Mouse (Mus musculus): ENCODE results near the gene Ptpn23.

GRCm38 (mm10) chr9:110393295-110393694 lies 14.7 kb downstream of the Ptpn23 start:
- no peak for TF ChIP-seq POLR2A (IDR thresholded peaks at IDR 0.05; ENCODE audit: insufficient read depth, low read length)
- TF ChIP-seq CTCF (IDR thresholded peaks at IDR 0.05; ENCODE audit: low read depth, low read length) = no peak
